Mouse (Mus musculus): ENCODE results near the gene Fbxw28. TPM values are rescaled to one million over a fixed set of nuclear protein-coding genes. Genes with fewer than 3 reads are reported as not detected.
"Not testable (repeated sequence)": the region's sequence is repeated elsewhere in the genome, so short reads cannot be mapped to it uniquely, and the experiment has no call there.

The Fbxw28 gene
- polyA plus RNA-seq (2011; ENCODE audit: insufficient read length, low read depth, missing spikeins): not detected in 2 replicates

GRCm38 (mm10) chr9:109339559-109339958 is at the start of gene Fbxw28:
TSS of gene Fbxw28 (minus strand) at chr9:109339659.
- H3K4me1 ChIP-seq (ENCODE audit: control insufficient read depth, insufficient read depth, low read length); H3K27ac ChIP-seq (ENCODE audit: insufficient read depth, low read length); H3K4me3 ChIP-seq (ENCODE audit: insufficient read depth, low read length): not testable (repeated sequence)

DNA sequence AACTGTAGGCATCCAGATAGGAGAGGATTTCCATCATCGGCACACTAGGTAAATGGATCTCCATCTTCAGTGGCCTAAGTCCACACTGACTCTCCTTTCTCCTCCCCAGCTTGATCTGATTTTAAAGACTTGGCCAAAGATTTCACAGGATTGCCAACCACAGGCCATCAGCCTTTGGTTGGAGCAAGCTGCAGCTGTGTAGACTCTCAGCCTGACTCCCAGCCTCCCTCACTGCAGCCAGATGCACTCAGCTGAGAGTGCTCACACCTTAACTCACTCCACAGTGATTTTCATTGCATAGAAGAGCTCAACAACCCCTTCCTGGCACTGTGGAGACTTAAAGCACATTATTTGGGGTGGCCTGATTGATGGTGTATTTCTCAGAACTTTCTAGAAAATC is 51.9 kb downstream of the Fbxw28 start, which contains the start of gene Fbxw14:
Fbxw14 (minus strand) TSS at position 101 of the 400 bp plus-strand sequence.
- not testable (repeated sequence) for H3K4me1 ChIP-seq (ENCODE audit: control insufficient read depth, insufficient read depth, low read length); H3K4me3 ChIP-seq (ENCODE audit: insufficient read depth, low read length); H3K27ac ChIP-seq (ENCODE audit: insufficient read depth, low read length)

Other genes starting within 250 kb of the Fbxw28 start
- gene Plxnb1, start 244.3 kb downstream of the Fbxw28 start, polyA plus RNA-seq (2011; ENCODE audit: insufficient read length, low read depth, missing spikeins): 8.0 and 12.0 TPM in 2 replicates
- gene Fbxw21, start 177.6 kb downstream of the Fbxw28 start, polyA plus RNA-seq (2011; ENCODE audit: insufficient read length, low read depth, missing spikeins): not detected in 2 replicates
- not detected in 2 replicates for gene Fbxw13, start 143.7 kb downstream of the Fbxw28 start, polyA plus RNA-seq (2011; ENCODE audit: insufficient read length, low read depth, missing spikeins)
- not detected in 2 replicates for gene Fbxw20, start 104.9 kb downstream of the Fbxw28 start, polyA plus RNA-seq (2011; ENCODE audit: insufficient read length, low read depth, missing spikeins)
- gene Fbxw14, start 52.0 kb downstream of the Fbxw28 start, polyA plus RNA-seq (2011; ENCODE audit: insufficient read length, low read depth, missing spikeins): not detected in 2 replicates
- gene Fbxw22, start 64.6 kb upstream of the Fbxw28 start, polyA plus RNA-seq (2011; ENCODE audit: insufficient read length, low read depth, missing spikeins): not detected in 2 replicates
- gene Fbxw16, start 109.5 kb upstream of the Fbxw28 start, polyA plus RNA-seq (2011; ENCODE audit: insufficient read length, low read depth, missing spikeins): not detected in 2 replicates
- not detected in 2 replicates for gene Fbxw19, start 156.2 kb upstream of the Fbxw28 start, polyA plus RNA-seq (2011; ENCODE audit: insufficient read length, low read depth, missing spikeins)
- not detected in 2 replicates for gene Fbxw15, start 228.6 kb upstream of the Fbxw28 start, polyA plus RNA-seq (2011; ENCODE audit: insufficient read length, low read depth, missing spikeins)